Mouse (Mus musculus) heart, adult 18-20 months (tissue): ENCODE measurements at regions not wholly inside any gene's neighbourhood (a gene's known extent, or its start where the extent isn't known, plus 50 kb on each side); places are given as distances from the start of the nearest gene placed in this dataset.
A peak's percentile ranks its signal among the peaks of the same experiment; 100 is the strongest.

Source experiments
- DNase-seq, 2 experiments: peaks; one replicate each; pipeline ENCODE4 v3.0.0; 2021 to 2022; ENCODE audit warnings: mixed read lengths in 1 of 2

- no peak for DNase-seq
Observed at GRCm38 (mm10) chr11:88778326-88778725, 60.0 kb upstream of the Msi2 start.

GRCm38 (mm10) chr11:88774401-88774931 lies 56.2 kb upstream of the Msi2 start:
- no peak for DNase-seq

GRCm38 (mm10) chr11:88773961-88774360 lies 55.6 kb upstream of the Msi2 start:
- DNase-seq, result peak; percentile 8 to 15

- no peak for DNase-seq
Observed at GRCm38 (mm10) chr11:88770405-88770804, 52.1 kb upstream of the Msi2 start.
